Mouse (Mus musculus) midbrain, postnatal 0 days (tissue): ENCODE results near the gene Snx19. TPM values are rescaled to one million over a fixed set of nuclear protein-coding genes. Genes with fewer than 3 reads are reported as not detected.

Experiments
- ATAC-seq: fragments of 200-750 bp; cut with Nextera tagmentation; 2 replicates; pipeline ENCODE4 v1.8.0; 2017; ENCODE audit warnings: moderate number of reproducible peaks, mild to moderate bottlenecking, moderate TSS enrichment, moderate library complexity; ENCODE audit not compliant: low FRiP score
- DNase-seq: peaks from one replicate; pipeline ENCODE4 v3.0.0-alpha.2; 2015; ENCODE audit warnings: low spot score
- H3K27ac ChIP-seq: fragments of 300-500 bp; sonication (generic); 2 replicates; pipeline ENCODE4 v1.5.1; 2014; ENCODE audit warnings: low read depth, mild to moderate bottlenecking, low read length, mixed read lengths
- H3K27me3 ChIP-seq: fragments of 300-500 bp; sonication (generic); 2 replicates; pipeline ENCODE4 v1.6.1; 2014; ENCODE audit warnings: low read length, control low read depth, mixed read lengths; ENCODE audit not compliant: insufficient read depth
- H3K36me3 ChIP-seq: fragments of 300-500 bp; sonication (generic); 2 replicates; pipeline ENCODE4 v1.6.1; 2014; ENCODE audit warnings: low read length, control low read depth, mixed read lengths; ENCODE audit not compliant: insufficient read depth
- H3K4me1 ChIP-seq: fragments of 300-500 bp; sonication (generic); 2 replicates; pipeline ENCODE4 v1.6.1; 2014; ENCODE audit warnings: mild to moderate bottlenecking, control low read depth, antibody characterized with exemption, low read length, mixed read lengths; ENCODE audit not compliant: insufficient read depth
- H3K4me2 ChIP-seq: fragments of 300-500 bp; sonication (generic); 2 replicates; pipeline ENCODE4 v1.6.1; 2014; ENCODE audit warnings: low read depth, mild to moderate bottlenecking, low read length, mixed read lengths; ENCODE audit not compliant: poor library complexity, severe bottlenecking
- H3K4me3 ChIP-seq: fragments of 300-500 bp; sonication (generic); 2 replicates; pipeline ENCODE4 v1.5.1; 2014; ENCODE audit warnings: low read depth, mild to moderate bottlenecking, low read length, moderate library complexity
- H3K9ac ChIP-seq: fragments of 300-500 bp; sonication (generic); replicated peaks from 2 replicates; pipeline ENCODE4 v1.6.1; 2014; ENCODE audit warnings: mild to moderate bottlenecking, low read length, moderate library complexity, mixed read lengths; ENCODE audit not compliant: poor library complexity, severe bottlenecking
- H3K9me3 ChIP-seq: fragments of 300-500 bp; sonication (generic); 2 replicates; pipeline ENCODE4 v1.6.1; 2016; ENCODE audit warnings: low read length, control low read depth
- CTCF ChIP-seq: IDR thresholded peaks from 2 replicates; pipeline ENCODE4 v1.5.1; 2016; ENCODE audit warnings: antibody characterized with exemption, mild to moderate bottlenecking
- WGBS: fragments of 180-500 bp; shearing (Covaris S2); extraction: QIAGEN DNeasy Blood & Tissue Kit; methylation state at CpG from one replicate; pipeline ENCODE4 v1.1.7; 2014; 5-methylcytosine and 5-hydroxymethylcytosine counted together
- polyA plus RNA-seq: library from polyadenylated mRNA; unstranded; fragments of >200 nt; fragmentation: Nextera tagmentation; extraction: Ambion mirVana; gene quantifications from 2 replicates; pipeline ENCODE4 v1.2.1, GENCODE M21; 2015
- total RNA-seq: library from RNA; depleted of rRNA; stranded (reverse); fragments of >200 nt; gene quantifications from 2 replicates; pipeline ENCODE4 v1.2.3, GENCODE M21; 2014

Gene Snx19
- total and polyA plus RNA-seq, 2 experiments from 2014 or later: 17.6 to 26.5 TPM

DNA sequence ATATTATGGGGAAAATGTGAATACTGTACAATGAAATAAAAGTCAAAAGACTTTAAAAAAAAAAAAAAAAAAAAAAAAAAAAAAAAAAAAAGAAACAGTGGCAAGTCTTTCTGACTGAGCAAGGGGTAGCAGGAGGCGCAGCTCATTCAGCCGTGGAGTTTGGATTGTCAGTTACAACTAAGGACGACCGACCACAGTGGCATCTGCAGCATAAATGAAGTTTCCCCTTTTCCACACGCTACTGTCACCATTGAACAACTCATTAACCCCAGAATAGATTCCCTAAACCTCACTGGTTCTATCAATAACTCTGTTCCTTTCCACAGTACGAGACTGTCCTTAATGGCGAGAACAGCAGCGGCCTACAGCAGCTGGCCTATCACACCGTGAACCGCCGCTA lies 5.0 kb downstream of the Snx19 start:
- Histone ChIP-seq H3K27ac (no peak overlapping the region), H3K9ac (no peak overlapping the region), H3K4me3 (no peak overlapping the region), H3K4me2 (no peak overlapping the region), H3K4me1 (peaks cover 15% of the 10 kb centered on the region; the same call in 1 of the 2 replicates), H3K36me3 (peaks cover 36% of the 10 kb centered on the region), H3K9me3 (no peaks in the 10 kb centered on the region), H3K27me3 (no peaks in the 10 kb centered on the region)
- 90% methylated on average over 11 of the region's 11 CpGs for WGBS
- no peak for TF ChIP-seq CTCF
- ATAC-seq: no peak
- DNase-seq: no peak

GRCm38 (mm10) chr9:30433914-30434313 lies 7.0 kb downstream of the Snx19 start:
- 89% methylated on average over 4 of the region's 4 CpGs for WGBS
- no peak for ATAC-seq

DNA sequence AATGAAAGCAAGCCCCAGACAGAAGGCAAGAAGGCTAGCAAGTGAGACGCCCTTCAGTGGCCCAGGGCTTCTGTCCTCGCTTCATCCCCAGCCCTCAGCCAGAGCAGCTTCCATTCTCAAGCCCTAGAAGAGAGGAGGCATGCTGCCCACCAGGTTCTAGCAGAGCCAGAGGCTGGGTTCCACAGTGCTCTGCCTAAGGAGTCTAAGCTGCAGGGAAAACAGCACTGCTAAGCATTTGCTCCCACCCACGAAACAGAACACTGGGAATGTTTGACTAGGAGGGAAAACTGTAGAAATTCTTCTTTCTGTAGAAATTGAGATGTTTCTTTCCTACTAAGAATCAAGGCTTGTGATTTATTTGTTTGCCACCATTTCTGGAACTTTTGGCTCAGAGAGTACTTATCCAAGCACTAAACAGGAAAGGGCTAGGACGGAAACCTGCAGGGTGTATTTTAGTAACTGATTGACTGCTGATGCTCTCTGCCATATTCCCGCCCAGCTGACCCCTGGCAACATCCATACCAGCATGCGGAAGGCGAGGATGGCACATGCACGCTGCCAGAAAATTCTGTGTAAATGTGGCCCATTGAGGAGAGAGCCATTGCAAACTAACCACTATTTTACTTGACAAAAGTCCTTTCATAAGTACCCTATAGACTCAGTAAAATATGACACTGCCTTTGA lies 9.1 kb downstream of the Snx19 start:
- Histone ChIP-seq H3K4me1 (no peaks in the 10 kb centered on the region), H3K9ac (no peak overlapping the region), H3K4me3 (no peak overlapping the region), H3K36me3 (peaks cover 63% of the 10 kb centered on the region), H3K27ac (no peak overlapping the region), H3K9me3 (no peaks in the 10 kb centered on the region), H3K4me2 (no peak overlapping the region), H3K27me3 (no peaks in the 10 kb centered on the region)
- no peak for ATAC-seq
- no peak for TF ChIP-seq CTCF
- no peak for DNase-seq
- 95% methylated on average over 8 of the region's 8 CpGs for WGBS

More at GRCm38 (mm10) chr9:30433914-30434313, 7.0 kb downstream of the Snx19 start:
- H3K36me3 ChIP-seq: peaks cover 47% of the 10 kb centered on the region
- H3K4me3 ChIP-seq: no peak overlapping the region
- no peak overlapping the region for H3K9ac ChIP-seq
- 0 out of 2 replicates have a peak, but pooled peaks cover 2% of the 10 kb centered on the region for H3K4me1 ChIP-seq
- no peaks in the 10 kb centered on the region for H3K27me3 ChIP-seq
- DNase-seq: no peak
- H3K4me2 ChIP-seq: no peak overlapping the region
- TF ChIP-seq CTCF: no peak
- H3K9me3 ChIP-seq: no peaks in the 10 kb centered on the region
- no peak overlapping the region for H3K27ac ChIP-seq

GRCm38 (mm10) chr9:30438505-30438904 lies 11.6 kb downstream of the Snx19 start:
- Histone ChIP-seq H3K36me3 (peaks cover 60% of the 10 kb centered on the region), H3K27ac (no peak overlapping the region), H3K9me3 (no peaks in the 10 kb centered on the region), H3K4me1 (no peaks in the 10 kb centered on the region), H3K4me2 (no peak overlapping the region), H3K4me3 (no peak overlapping the region), H3K27me3 (no peaks in the 10 kb centered on the region), H3K9ac (no peak overlapping the region)
- 63% methylated on average over 3 of the region's 3 CpGs for WGBS
- peak; percentile 92 for TF ChIP-seq CTCF
- DNase-seq: peak; percentile 71
- no peak for ATAC-seq

DNA sequence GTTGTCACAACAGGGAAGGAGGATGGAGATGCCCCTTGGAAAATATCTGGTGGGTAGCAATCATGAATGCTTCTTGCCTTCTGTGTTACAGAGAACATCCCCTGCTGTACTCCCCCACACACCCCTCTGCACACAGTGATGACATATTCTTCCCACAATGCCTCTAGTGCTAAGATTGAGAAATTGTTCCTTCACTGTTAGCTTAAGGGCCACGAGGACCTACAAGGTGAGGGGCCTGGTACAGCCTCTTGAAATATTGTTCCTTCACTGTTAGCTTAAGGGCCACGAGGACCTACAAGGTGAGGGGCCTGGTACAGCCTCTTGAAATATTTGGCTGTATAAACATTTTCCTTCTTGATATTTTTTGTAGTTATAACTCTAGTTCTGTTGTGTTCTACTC lies 14.9 kb downstream of the Snx19 start:
- no peak for ATAC-seq
- H3K4me3 ChIP-seq: no peak overlapping the region
- H3K27me3 ChIP-seq: no peaks in the 10 kb centered on the region
- H3K27ac ChIP-seq: no peak overlapping the region
- H3K9me3 ChIP-seq: no peaks in the 10 kb centered on the region
- WGBS: 85% methylated on average over 2 of the region's 2 CpGs
- DNase-seq: no peak
- H3K36me3 ChIP-seq: peaks cover 55% of the 10 kb centered on the region
- H3K4me2 ChIP-seq: no peak overlapping the region
- H3K4me1 ChIP-seq: no peaks in the 10 kb centered on the region
- TF ChIP-seq CTCF: no peak
- no peak overlapping the region for H3K9ac ChIP-seq

- Histone ChIP-seq H3K36me3 (peaks cover 33% of the 10 kb centered on the region), H3K9me3 (no peaks in the 10 kb centered on the region), H3K27me3 (no peaks in the 10 kb centered on the region), H3K27ac (no peak overlapping the region), H3K4me3 (no peak overlapping the region), H3K9ac (no peak overlapping the region), H3K4me1 (no peaks in the 10 kb centered on the region), H3K4me2 (no peak overlapping the region)
- no peak for TF ChIP-seq CTCF
- ATAC-seq (no peak), DNase-seq (no peak)
- 89% methylated on average over 14 of the region's 14 CpGs for WGBS
Observed at GRCm38 (mm10) chr9:30445232-30446085, 18.6 kb downstream of the Snx19 start.
